Comparison of ENCODE assay signal across 9 mouse cellular contexts in genomic region chr5:150906053-150907040, GRCm38 (mm10). TPM values are rescaled to one million over a fixed set of nuclear protein-coding genes. Genes with fewer than 3 reads are reported as not detected.
DNase-seq lines count a peak whose midpoint lies in the region; ATAC-seq lines count a peak whose summit lies in the region.
"Had no signal": no experiment of that assay in that cellular context is flagged by ENCODE, and none has a peak within 500 bp of the region (broad histone marks: within the 10 kb centered on the region; RNA-seq: fewer than 3 reads in every experiment).

No protein-coding gene starts in this region.

- no peak overlapping the region for H3K4me3 ChIP-seq in embryonic facial prominence, embryonic 15.5 days (replicated peaks)
- no peak overlapping the region for H3K4me3 ChIP-seq in midbrain, embryonic 16.5 days (ENCODE audit: low read depth, low read length)
- no peak overlapping the region for H3K4me3 ChIP-seq in liver, embryonic 12.5 days

- WGBS in embryonic facial prominence, embryonic 15.5 days, result 30% methylated on average over 9 of the region's 9 CpGs
- WGBS in midbrain, embryonic 16.5 days, result 8% methylated on average over 9 of the region's 9 CpGs
- WGBS in liver, embryonic 12.5 days (ENCODE audit: insufficient replicate concordance), result 27% methylated on average over 9 of the region's 9 CpGs

- no peak overlapping the region for H3K9ac ChIP-seq in embryonic facial prominence, embryonic 15.5 days
- H3K9ac ChIP-seq in midbrain, embryonic 16.5 days (ENCODE audit: low read depth, low read length), result no peak overlapping the region
- no peak overlapping the region for H3K9ac ChIP-seq in liver, embryonic 12.5 days
- H3K9ac ChIP-seq: liver, embryonic 14.5 days had no signal

- ATAC-seq in embryonic facial prominence, embryonic 15.5 days (ENCODE audit: insufficient number of reproducible peaks, low FRiP score, low TSS enrichment, low read depth), result peak; percentile 75; the same call in 1 of the 2 replicates
- ATAC-seq in midbrain, embryonic 16.5 days, result peak; percentile 99
- no peak for ATAC-seq in liver, embryonic 12.5 days
- no peak for ATAC-seq in CD4-positive, CD25-positive, alpha-beta regulatory T cell, adult 4 months

- peak; percentile 89 for DNase-seq in MN1 (ENCODE audit: low spot score)
- DNase-seq in layer of hippocampus, adult 18-20 months (ENCODE audit: low spot score in 2 of 2), result peak; percentile 60 to 87
- no peak for DNase-seq in lung, postnatal 4 days
- no peak for DNase-seq in gastrocnemius, postnatal 25 days

- H3K36me3 ChIP-seq in embryonic facial prominence, embryonic 15.5 days, result no peaks in the 10 kb centered on the region
- no peaks in the 10 kb centered on the region for H3K36me3 ChIP-seq in midbrain, embryonic 16.5 days (ENCODE audit: control insufficient read depth, insufficient read depth, low read length)
- no peaks in the 10 kb centered on the region for H3K36me3 ChIP-seq in liver, embryonic 12.5 days

- no peaks in the 10 kb centered on the region for H3K27me3 ChIP-seq in embryonic facial prominence, embryonic 15.5 days
- no peaks in the 10 kb centered on the region for H3K27me3 ChIP-seq in midbrain, embryonic 16.5 days (ENCODE audit: control insufficient read depth, insufficient read depth, low read depth, low read length)
- H3K27me3 ChIP-seq in liver, embryonic 12.5 days (replicated peaks), result 0 out of 2 replicates have a peak, but pooled peaks cover 3% of the 10 kb centered on the region

- H3K9me3 ChIP-seq in embryonic facial prominence, embryonic 15.5 days (replicated peaks), result peaks cover 3% of the 10 kb centered on the region; the same call in 1 of the 2 replicates
- no peaks in the 10 kb centered on the region for H3K9me3 ChIP-seq in midbrain, embryonic 16.5 days (replicated peaks; ENCODE audit: control insufficient read depth, low read length, poor library complexity, severe bottlenecking)
- peaks cover 6% of the 10 kb centered on the region; the same call in 1 of the 2 replicates for H3K9me3 ChIP-seq in liver, embryonic 12.5 days (replicated peaks)

- no peak overlapping the region for H3K27ac ChIP-seq in embryonic facial prominence, embryonic 15.5 days (replicated peaks)
- H3K27ac ChIP-seq in midbrain, embryonic 16.5 days (ENCODE audit: low read length), result peak overlapping the region; percentile 94
- no peak overlapping the region for H3K27ac ChIP-seq in liver, embryonic 12.5 days
- H3K27ac ChIP-seq: liver, embryonic 14.5 days had no signal

- no peak overlapping the region for H3K4me2 ChIP-seq in embryonic facial prominence, embryonic 15.5 days (replicated peaks)
- peak overlapping the region; percentile 42 for H3K4me2 ChIP-seq in midbrain, embryonic 16.5 days (ENCODE audit: low read length)
- H3K4me2 ChIP-seq in liver, embryonic 12.5 days, result no peak overlapping the region

- no peaks in the 10 kb centered on the region for H3K4me1 ChIP-seq in embryonic facial prominence, embryonic 15.5 days
- H3K4me1 ChIP-seq in midbrain, embryonic 16.5 days (ENCODE audit: control insufficient read depth, insufficient read depth, low read length), result peaks cover 20% of the 10 kb centered on the region
- H3K4me1 ChIP-seq in liver, embryonic 12.5 days, result no peaks in the 10 kb centered on the region

RNA-seq across cellular contexts. Expression of gene Kl, which starts 46.1 kb away (rescaled TPM):
- polyA plus RNA-seq in embryonic facial prominence, embryonic 15.5 days (2015; fragmentation: Nextera tagmentation; extraction: Ambion mirVana), result 0.13 TPM in 2 replicates
- 10 to 100 TPM; 11.5 to 11.7 TPM for total RNA-seq in layer of hippocampus, adult 18-20 months (2021)
- 0.65 and 0.97 TPM in 2 replicates for polyA plus RNA-seq in midbrain, embryonic 16.5 days (2015; fragmentation: Nextera tagmentation; extraction: Ambion mirVana)
- 0.06 TPM in 1 of 2 replicates, not detected in the other for polyA plus RNA-seq in liver, embryonic 12.5 days (2016; fragmentation: Nextera tagmentation; extraction: Ambion mirVana)
- polyA plus RNA-seq in CD4-positive, CD25-positive, alpha-beta regulatory T cell, adult 4 months (2017; shearing (Covaris generic)), result not detected
- under 1 TPM; 0.56 to 0.74 TPM for total RNA-seq in gastrocnemius, postnatal 25 days (2021)

Comparison
In these comparisons a context has a peak if more than half of its experiments do, and no peak if none do; other contexts are left out.
1. DNase-seq: peak in MN1 (single experiment) and layer of hippocampus, adult 18-20 months (2 of 2); none in lung, postnatal 4 days (0 of 2) and gastrocnemius, postnatal 25 days (single experiment).
2. ATAC-seq: peak in embryonic facial prominence, embryonic 15.5 days (single experiment) and midbrain, embryonic 16.5 days (single experiment); none in liver, embryonic 12.5 days (single experiment) and CD4-positive, CD25-positive, alpha-beta regulatory T cell, adult 4 months (single experiment).